Mouse (Mus musculus) cortical plate, adult 2 months (tissue): Measurements from ENCODE around the gene Mxi1.

Source experiments
- CTCF ChIP-seq: fragments of 200-500 bp; IDR thresholded peaks from 2 replicates; pipeline ENCODE4 v1.5.1; 2011; ENCODE audit warnings: mild to moderate bottlenecking, control low read depth, low read length; ENCODE audit not compliant: insufficient read depth; ENCODE audit errors: extremely low read depth
- POLR2A ChIP-seq: fragments of 200-500 bp; IDR thresholded peaks from 2 replicates; pipeline ENCODE4 v1.6.1; 2011; ENCODE audit warnings: mild to moderate bottlenecking, low read length, control low read depth; ENCODE audit not compliant: insufficient read depth; ENCODE audit errors: extremely low read depth

DNA sequence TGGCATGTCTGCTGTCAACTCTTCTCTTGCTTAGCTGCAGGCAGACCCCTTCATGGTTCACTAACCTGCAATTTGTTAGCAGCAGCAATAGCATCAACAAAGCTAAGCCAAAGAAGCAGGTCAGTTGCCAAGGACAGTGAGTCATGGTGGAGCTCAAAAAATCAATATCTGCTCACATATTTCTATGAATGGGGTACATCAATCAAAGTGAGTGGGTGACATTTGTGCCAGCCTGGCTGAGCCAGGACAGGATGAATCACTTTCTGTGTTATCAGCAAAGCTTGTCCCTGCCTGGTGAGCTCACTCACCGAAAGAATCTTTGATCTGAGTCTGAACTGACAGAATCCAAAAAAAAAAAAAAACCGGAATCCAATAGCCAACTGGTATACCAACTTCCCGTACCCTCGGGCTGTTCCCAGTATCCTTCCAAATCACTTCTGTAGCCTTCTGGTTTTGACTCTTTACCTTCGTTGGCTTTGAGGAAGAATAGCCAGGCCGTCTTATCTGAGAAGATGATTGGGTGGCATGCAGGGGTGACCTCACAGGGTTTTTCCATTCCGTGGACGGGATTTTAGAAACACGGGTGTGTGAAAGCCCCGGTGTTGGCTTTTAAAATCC, 94.0 kb downstream of the Mxi1 start:
- TF ChIP-seq CTCF = no peak
- TF ChIP-seq POLR2A = no peak
